Mouse (Mus musculus) liver, postnatal 0 days (tissue): Measurements from ENCODE around the gene Vmn2r83. TPM values are rescaled to one million over a fixed set of nuclear protein-coding genes. Genes with fewer than 3 reads are reported as not detected.
A peak's percentile ranks its signal among the peaks of the same experiment; 100 is the strongest.

ENCODE experiments used
- ATAC-seq: fragments of 200-750 bp; cut with Nextera tagmentation; 2 replicates; pipeline ENCODE4 v1.8.0; 2017; ENCODE audit warnings: mild to moderate bottlenecking, moderate library complexity
- DNase-seq: peaks from one replicate; pipeline ENCODE4 v3.0.0-alpha.2; 2016
- H3K27ac ChIP-seq: fragments of 300-500 bp; sonication (generic); 2 replicates; pipeline ENCODE4 v1.5.1; 2014; ENCODE audit warnings: antibody characterized with exemption, moderate library complexity, mild to moderate bottlenecking, low read depth
- H3K27me3 ChIP-seq: fragments of 300-500 bp; sonication (generic); 2 replicates; pipeline ENCODE4 v1.6.1; 2014; ENCODE audit warnings: low read length, control low read depth, mixed read lengths; ENCODE audit not compliant: insufficient read depth
- H3K36me3 ChIP-seq: fragments of 300-500 bp; sonication (generic); replicated peaks from 2 replicates; pipeline ENCODE4 v1.6.1; 2014; ENCODE audit warnings: mild to moderate bottlenecking, control low read depth, low read length, moderate library complexity, mixed read lengths; ENCODE audit not compliant: insufficient read depth
- H3K4me1 ChIP-seq: fragments of 300-500 bp; sonication (generic); 2 replicates; pipeline ENCODE4 v1.6.1; 2014; ENCODE audit warnings: antibody characterized with exemption, mild to moderate bottlenecking, control low read depth; ENCODE audit not compliant: insufficient read depth
- H3K4me2 ChIP-seq: fragments of 300-500 bp; sonication (generic); 2 replicates; pipeline ENCODE4 v1.6.1; 2014; ENCODE audit warnings: low read depth, mild to moderate bottlenecking, low read length, moderate library complexity, mixed read lengths
- H3K4me3 ChIP-seq: fragments of 300-500 bp; sonication (generic); 2 replicates; pipeline ENCODE4 v1.5.1; 2014; ENCODE audit warnings: low read depth, low read length
- H3K9ac ChIP-seq: fragments of 300-500 bp; sonication (generic); replicated peaks from 2 replicates; pipeline ENCODE4 v1.6.1; 2014; ENCODE audit warnings: mild to moderate bottlenecking, moderate library complexity
- H3K9me3 ChIP-seq: fragments of 300-500 bp; sonication (generic); 2 replicates; pipeline ENCODE4 v1.6.1; 2016; ENCODE audit warnings: mild to moderate bottlenecking, control low read depth, low read length, mixed read lengths
- CTCF ChIP-seq: sonication (generic); IDR thresholded peaks from 2 replicates; pipeline ENCODE4 v1.5.1; 2016; ENCODE audit warnings: antibody characterized with exemption, low read depth
- EP300 ChIP-seq: IDR thresholded peaks from 2 replicates; pipeline ENCODE4 v1.6.1; 2016; ENCODE audit warnings: antibody characterized with exemption, low read depth, mild to moderate bottlenecking
- WGBS: fragments of 180-500 bp; shearing (Covaris S2); extraction: QIAGEN DNeasy Blood & Tissue Kit; methylation state at CpG from one replicate; pipeline ENCODE4 v1.1.7; 2014; ENCODE audit not compliant: insufficient replicate concordance; 5-methylcytosine and 5-hydroxymethylcytosine counted together
- microRNA-seq: library from miRNA; unstranded; fragments of <30 nt; microRNA quantifications from one replicate; pipeline ENCODE4, GENCODE M21; 2016
- polyA plus RNA-seq: library from polyadenylated mRNA; unstranded; fragments of >200 nt; fragmentation: Nextera tagmentation; extraction: Ambion mirVana; gene quantifications from 2 replicates; pipeline ENCODE4 v1.2.1, GENCODE M21; 2015

The Vmn2r83 gene
- polyA plus RNA-seq, 1 experiment from 2014 or later, result not detected

DNA sequence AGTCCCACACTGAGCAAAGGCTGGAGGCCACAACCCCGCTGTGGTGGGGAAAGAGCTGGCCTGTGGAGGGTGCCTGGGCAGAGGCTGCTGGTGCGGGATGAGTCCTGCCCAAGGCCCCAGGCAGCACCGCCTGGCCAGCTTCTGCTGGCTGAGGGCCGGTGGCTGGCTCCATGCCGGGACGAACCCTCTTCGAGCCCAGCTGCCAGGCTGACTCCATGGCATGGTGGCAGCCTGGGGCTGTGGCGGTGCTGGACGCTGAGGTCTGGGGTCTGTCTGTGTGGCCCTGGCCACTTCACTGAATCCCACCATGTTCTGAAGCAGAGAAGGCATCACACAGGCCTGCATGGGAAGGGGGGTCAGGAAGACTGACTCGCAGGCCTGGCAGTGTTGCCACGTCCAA is 72.2 kb downstream of the Vmn2r83 start:
- Histone ChIP-seq H3K27me3 (no peaks in the 10 kb centered on the region), H3K4me1 (no peaks in the 10 kb centered on the region), H3K36me3 (peaks cover 21% of the 10 kb centered on the region), H3K4me2 (no peak overlapping the region), H3K4me3 (no peak overlapping the region), H3K9me3 (no peaks in the 10 kb centered on the region), H3K9ac (no peak overlapping the region), H3K27ac (no peak overlapping the region)
- 89% methylated on average over 11 of the region's 11 CpGs for WGBS
- DNase-seq, result no peak
- TF ChIP-seq EP300 (no peak), CTCF (no peak)
- ATAC-seq, result no peak

DNA sequence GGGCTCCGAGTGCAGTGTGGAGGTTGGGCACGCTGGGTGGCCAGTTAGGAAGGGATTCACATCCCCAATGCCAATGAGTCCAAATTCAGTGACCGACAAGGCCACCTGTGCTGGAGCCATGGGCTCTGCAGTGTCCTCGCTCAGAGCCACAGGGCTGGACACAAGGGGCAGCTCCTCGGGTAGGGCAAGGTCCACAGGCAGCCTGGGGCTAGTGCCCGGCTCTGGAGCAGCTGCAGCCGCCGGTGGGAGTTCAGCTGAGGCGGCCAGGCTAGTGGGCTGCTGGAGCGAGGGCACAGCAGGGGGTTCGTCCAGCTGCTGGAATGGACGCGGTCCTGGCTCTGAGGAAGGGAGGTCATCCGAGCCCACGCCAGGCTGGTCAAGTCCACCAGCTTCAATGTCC is 73.0 kb downstream of the Vmn2r83 start:
- Histone ChIP-seq H3K27ac (no peak overlapping the region), H3K4me2 (no peak overlapping the region), H3K27me3 (no peaks in the 10 kb centered on the region), H3K4me1 (no peaks in the 10 kb centered on the region), H3K9ac (no peak overlapping the region), H3K9me3 (no peaks in the 10 kb centered on the region), H3K36me3 (peaks cover 21% of the 10 kb centered on the region), H3K4me3 (no peak overlapping the region)
- ATAC-seq, result no peak
- WGBS, result 82% methylated on average over 15 of the region's 15 CpGs
- DNase-seq, result no peak
- no peak for TF ChIP-seq EP300
- TF ChIP-seq CTCF, result no peak

- DNase-seq, result peak; percentile 16
- 83% methylated on average over 11 of the region's 11 CpGs for WGBS
- no peak overlapping the region for H3K4me3 ChIP-seq
- no peak for ATAC-seq
- no peaks in the 10 kb centered on the region for H3K9me3 ChIP-seq
- no peaks in the 10 kb centered on the region for H3K27me3 ChIP-seq
- H3K4me2 ChIP-seq, result no peak overlapping the region
- H3K36me3 ChIP-seq, result peaks cover 21% of the 10 kb centered on the region
- H3K9ac ChIP-seq, result no peak overlapping the region
- no peaks in the 10 kb centered on the region for H3K4me1 ChIP-seq
- no peak for TF ChIP-seq CTCF
- TF ChIP-seq EP300, result no peak
- H3K27ac ChIP-seq, result no peak overlapping the region
Observed at GRCm38 (mm10) chr10:79542171-79542570, 73.6 kb downstream of the Vmn2r83 start.

Small RNA genes within 50 kb of the gene (microRNA-seq; reads per million reads assigned to microRNA genes)
- gene Mir6909, result 1.2 reads per million

Other genes starting within 250 kb of the Vmn2r83 start
- not detected in 2 replicates for gene Vmn2r81, start 221.0 kb upstream of the Vmn2r83 start, polyA plus RNA-seq
- not detected in 2 replicates for gene Vmn2r82, start 112.2 kb upstream of the Vmn2r83 start, polyA plus RNA-seq
- 32.7 and 38.8 TPM in 2 replicates for gene Plpp2, start 65.1 kb downstream of the Vmn2r83 start, polyA plus RNA-seq
- 8.6 and 9.0 TPM in 2 replicates for gene Mier2, start 86.5 kb downstream of the Vmn2r83 start, polyA plus RNA-seq
- not detected in 2 replicates for gene Theg, start 118.6 kb downstream of the Vmn2r83 start, polyA plus RNA-seq
- not detected in 2 replicates for gene C2cd4c, start 145.3 kb downstream of the Vmn2r83 start, polyA plus RNA-seq
- gene Shc2, start 169.2 kb downstream of the Vmn2r83 start, polyA plus RNA-seq, result 0.05 and 0.07 TPM in 2 replicates
- gene Odf3l2, start 177.0 kb downstream of the Vmn2r83 start, polyA plus RNA-seq, result not detected in 2 replicates
- gene Madcam1, start 195.8 kb downstream of the Vmn2r83 start, polyA plus RNA-seq, result 0.12 and 0.19 TPM in 2 replicates
- 24.9 and 25.8 TPM in 2 replicates for gene Tpgs1, start 200.6 kb downstream of the Vmn2r83 start, polyA plus RNA-seq
- gene Cdc34, start 213.5 kb downstream of the Vmn2r83 start, polyA plus RNA-seq, result 77.6 and 80.1 TPM in 2 replicates
- gene Gzmm, start 220.3 kb downstream of the Vmn2r83 start, polyA plus RNA-seq, result 0.09 and 0.13 TPM in 2 replicates
- 979 and 1,075 TPM in 2 replicates for gene Bsg, start 235.8 kb downstream of the Vmn2r83 start, polyA plus RNA-seq
- 0.04 and 0.06 TPM in 2 replicates for gene Hcn2, start 247.9 kb downstream of the Vmn2r83 start, polyA plus RNA-seq